Mouse (Mus musculus): Measurements from ENCODE around the gene Rab8a. TPM values are rescaled to one million over a fixed set of nuclear protein-coding genes. Genes with fewer than 3 reads are reported as not detected.

Gene Rab8a
- polyA plus RNA-seq, 1 experiment from 2014 or later: 177 TPM

DNA sequence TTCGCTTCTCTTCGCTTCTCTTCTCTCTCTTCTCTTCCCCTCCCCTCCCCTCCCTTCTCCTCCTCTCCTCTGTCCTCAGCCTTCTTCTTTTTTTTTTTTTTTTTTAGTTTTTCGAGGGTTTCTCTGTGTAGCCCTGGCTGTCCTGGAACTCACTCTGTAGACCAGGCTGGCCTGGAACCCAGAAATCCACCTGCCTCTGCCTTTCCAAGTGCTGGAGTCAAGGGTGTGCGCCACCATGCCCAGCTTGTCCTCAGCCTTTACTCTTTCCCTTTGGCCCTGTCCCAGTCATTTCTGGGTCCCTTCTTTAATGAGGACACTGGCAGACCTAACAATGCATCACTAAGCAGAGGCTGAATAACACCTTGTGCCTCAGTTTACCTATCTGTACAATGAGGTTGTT lies 52.5 kb downstream of the Rab8a start, which contains the start of gene Gm11034:
Gene Gm11034, minus strand, starts transcription at position 101 of the 400 bp plus-strand sequence.
- 70% methylated on average over 4 of the region's 4 CpGs for WGBS
- Histone ChIP-seq H3K27me3 (replicated peaks; ENCODE audit: control insufficient read depth, insufficient read depth, low read length) (no peaks in the 10 kb centered on the region), H3K4me1 (ENCODE audit: control insufficient read depth, insufficient read depth, low read length) (no peaks in the 10 kb centered on the region)

DNA sequence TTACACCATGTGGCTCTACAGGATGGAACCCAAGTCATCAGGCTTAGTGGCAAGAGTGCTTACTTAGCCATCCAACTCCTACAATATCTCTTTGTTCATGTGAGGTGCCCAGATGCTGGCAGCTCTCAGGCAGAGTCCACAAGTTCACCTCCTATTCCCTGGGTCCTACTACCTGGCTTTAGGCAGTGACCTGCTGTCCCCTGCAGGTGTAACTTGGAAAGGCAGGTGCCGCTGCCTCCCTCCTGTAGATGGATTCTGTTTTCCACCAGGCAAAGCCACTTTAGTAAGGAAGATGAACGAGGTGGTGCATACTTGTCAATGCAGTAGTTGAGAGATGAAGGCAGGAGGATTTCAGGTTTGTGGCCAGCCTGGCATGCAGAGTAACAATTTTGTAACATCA lies 54.1 kb downstream of the Rab8a start:
- H3K27ac ChIP-seq (ENCODE audit: low read length): no peak overlapping the region
- WGBS: 29% methylated on average over 2 of the region's 2 CpGs
- no peak overlapping the region for H3K4me2 ChIP-seq (ENCODE audit: low read depth, low read length)
- no peak for ATAC-seq
- no peak overlapping the region for H3K9ac ChIP-seq (ENCODE audit: low read depth, low read length)
- no peak overlapping the region for H3K4me3 ChIP-seq (ENCODE audit: low read length)
- H3K9me3 ChIP-seq (ENCODE audit: control insufficient read depth, low read length): no peaks in the 10 kb centered on the region
- no peaks in the 10 kb centered on the region for H3K36me3 ChIP-seq (ENCODE audit: control insufficient read depth, insufficient read depth, low read length)
- no peaks in the 10 kb centered on the region for H3K27me3 ChIP-seq (replicated peaks; ENCODE audit: control insufficient read depth, insufficient read depth, low read length)
- H3K4me1 ChIP-seq (ENCODE audit: control insufficient read depth, insufficient read depth, low read length): no peaks in the 10 kb centered on the region

More for the DNA sequence above, 52.5 kb downstream of the Rab8a start, which contains the start of gene Gm11034:
- Histone ChIP-seq H3K36me3 (ENCODE audit: control insufficient read depth, insufficient read depth, low read length) (no peaks in the 10 kb centered on the region), H3K27ac (ENCODE audit: low read length) (no peak within 1 kb of the TSS), H3K4me2 (ENCODE audit: low read depth, low read length) (no peak within 1 kb of the TSS), H3K9me3 (ENCODE audit: control insufficient read depth, low read length) (no peaks in the 10 kb centered on the region), H3K4me3 (ENCODE audit: low read length) (no peak within 1 kb of the TSS), H3K9ac (ENCODE audit: low read depth, low read length) (no peak within 1 kb of the TSS)
- ATAC-seq: no peak

GRCm38 (mm10) chr8:72215871-72216270 lies 54.9 kb downstream of the Rab8a start:
- 38% methylated on average over 1 of the region's 1 CpGs for WGBS
- no peak overlapping the region for H3K27ac ChIP-seq (ENCODE audit: low read length)
- no peak overlapping the region for H3K9ac ChIP-seq (ENCODE audit: low read depth, low read length)
- ATAC-seq: no peak
- no peak overlapping the region for H3K4me2 ChIP-seq (ENCODE audit: low read depth, low read length)
- H3K4me1 ChIP-seq (ENCODE audit: control insufficient read depth, insufficient read depth, low read length): peaks cover 7% of the 10 kb centered on the region
- H3K36me3 ChIP-seq (ENCODE audit: control insufficient read depth, insufficient read depth, low read length): no peaks in the 10 kb centered on the region
- H3K4me3 ChIP-seq (ENCODE audit: low read length): no peak overlapping the region
- H3K9me3 ChIP-seq (ENCODE audit: control insufficient read depth, low read length): no peaks in the 10 kb centered on the region
- H3K27me3 ChIP-seq (replicated peaks; ENCODE audit: control insufficient read depth, insufficient read depth, low read length): no peaks in the 10 kb centered on the region

- H3K36me3 ChIP-seq (ENCODE audit: control insufficient read depth, insufficient read depth, low read length): peaks cover 15% of the 10 kb centered on the region
- H3K4me1 ChIP-seq (ENCODE audit: control insufficient read depth, insufficient read depth, low read length): peaks cover 9% of the 10 kb centered on the region
- H3K9ac ChIP-seq (ENCODE audit: low read depth, low read length): no peak overlapping the region
- peak; percentile 32 for ATAC-seq
- no peaks in the 10 kb centered on the region for H3K27me3 ChIP-seq (replicated peaks; ENCODE audit: control insufficient read depth, insufficient read depth, low read length)
- H3K27ac ChIP-seq (ENCODE audit: low read length): no peak overlapping the region
- H3K4me2 ChIP-seq (ENCODE audit: low read depth, low read length): peak overlapping the region; percentile 40; the same call in 1 of the 2 replicates
- H3K4me3 ChIP-seq (ENCODE audit: low read length): peak overlapping the region; percentile 59
- H3K9me3 ChIP-seq (ENCODE audit: control insufficient read depth, low read length): no peaks in the 10 kb centered on the region
- 77% methylated on average over 9 of the region's 10 CpGs for WGBS
Observed at GRCm38 (mm10) chr8:72218781-72219540, 58.0 kb downstream of the Rab8a start.

- Histone ChIP-seq H3K27me3 (replicated peaks; ENCODE audit: control insufficient read depth, insufficient read depth, low read length) (no peaks in the 10 kb centered on the region), H3K4me2 (ENCODE audit: low read depth, low read length) (peak within 1 kb of the TSS; percentile 77), H3K27ac (ENCODE audit: low read length) (peak within 1 kb of the TSS; percentile 69), H3K9me3 (ENCODE audit: control insufficient read depth, low read length) (no peaks in the 10 kb centered on the region), H3K4me3 (ENCODE audit: low read length) (peak within 1 kb of the TSS; percentile 59), H3K4me1 (ENCODE audit: control insufficient read depth, insufficient read depth, low read length) (peaks cover 9% of the 10 kb centered on the region), H3K9ac (ENCODE audit: low read depth, low read length) (peak within 1 kb of the TSS; percentile 78), H3K36me3 (ENCODE audit: control insufficient read depth, insufficient read depth, low read length) (peaks cover 18% of the 10 kb centered on the region)
- ATAC-seq: peak; percentile 99
- 15% methylated on average over 39 of the region's 39 CpGs for WGBS
Observed at GRCm38 (mm10) chr8:72219541-72220363, 58.8 kb downstream of the Rab8a start, which contains the start of gene Fam32a. Fam32a (plus strand) TSS chr8:72219730.

GRCm38 (mm10) chr8:72220758-72221157 lies 59.8 kb downstream of the Rab8a start:
- peaks cover 18% of the 10 kb centered on the region for H3K36me3 ChIP-seq (ENCODE audit: control insufficient read depth, insufficient read depth, low read length)
- H3K27ac ChIP-seq (ENCODE audit: low read length): no peak overlapping the region
- peaks cover 9% of the 10 kb centered on the region for H3K4me1 ChIP-seq (ENCODE audit: control insufficient read depth, insufficient read depth, low read length)
- H3K27me3 ChIP-seq (replicated peaks; ENCODE audit: control insufficient read depth, insufficient read depth, low read length): no peaks in the 10 kb centered on the region
- ATAC-seq: no peak
- H3K9me3 ChIP-seq (ENCODE audit: control insufficient read depth, low read length): no peaks in the 10 kb centered on the region
- no peak overlapping the region for H3K9ac ChIP-seq (ENCODE audit: low read depth, low read length)
- H3K4me2 ChIP-seq (ENCODE audit: low read depth, low read length): peak overlapping the region; percentile 77
- H3K4me3 ChIP-seq (ENCODE audit: low read length): peak overlapping the region; percentile 59
- WGBS: 79% methylated on average over 4 of the region's 4 CpGs

DNA sequence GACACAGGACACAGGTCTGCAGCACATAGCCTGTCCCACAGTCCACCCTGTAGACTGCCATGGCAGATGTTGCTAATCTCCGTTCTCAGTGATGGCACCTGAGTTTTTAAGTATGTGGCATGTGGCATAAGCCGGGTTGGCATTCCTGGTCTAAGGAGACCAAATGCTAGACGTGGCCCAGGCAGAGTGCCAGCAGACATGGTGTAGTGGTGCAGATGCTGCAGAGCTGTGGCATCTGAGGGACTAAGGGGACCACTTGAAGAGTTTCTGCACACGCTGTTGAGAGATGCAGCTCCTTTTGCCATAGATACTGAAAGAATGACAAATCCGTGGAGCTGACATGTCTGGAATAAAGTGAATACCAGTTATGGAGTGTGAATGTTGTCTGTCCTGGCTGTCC lies 61.7 kb downstream of the Rab8a start:
- Histone ChIP-seq H3K27me3 (replicated peaks; ENCODE audit: control insufficient read depth, insufficient read depth, low read length) (no peaks in the 10 kb centered on the region), H3K4me1 (ENCODE audit: control insufficient read depth, insufficient read depth, low read length) (peaks cover 9% of the 10 kb centered on the region), H3K9ac (ENCODE audit: low read depth, low read length) (no peak overlapping the region), H3K36me3 (ENCODE audit: control insufficient read depth, insufficient read depth, low read length) (peaks cover 18% of the 10 kb centered on the region), H3K27ac (ENCODE audit: low read length) (no peak overlapping the region), H3K9me3 (ENCODE audit: control insufficient read depth, low read length) (no peaks in the 10 kb centered on the region), H3K4me3 (ENCODE audit: low read length) (no peak overlapping the region), H3K4me2 (ENCODE audit: low read depth, low read length) (no peak overlapping the region)
- no peak for ATAC-seq
- 93% methylated on average over 5 of the region's 5 CpGs for WGBS

Other genes with a start within 250 kb of the Rab8a start
- 24.9 and 25.0 TPM in 2 replicates for gene Zfp961, start 210.2 kb upstream of the Rab8a start, polyA plus RNA-seq (2015; fragmentation: Nextera tagmentation; extraction: Ambion mirVana)
- 3.3 and 3.8 TPM in 2 replicates for gene Cyp4f18, start 151.6 kb upstream of the Rab8a start, polyA plus RNA-seq (2015; fragmentation: Nextera tagmentation; extraction: Ambion mirVana)
- gene Olfr372, start 120.0 kb upstream of the Rab8a start, polyA plus RNA-seq (2015; fragmentation: Nextera tagmentation; extraction: Ambion mirVana): not detected in 2 replicates
- 0.11 and 0.16 TPM in 2 replicates for gene Olfr373, start 78.0 kb upstream of the Rab8a start, polyA plus RNA-seq (2015; fragmentation: Nextera tagmentation; extraction: Ambion mirVana)
- gene Olfr374, start 54.2 kb upstream of the Rab8a start, polyA plus RNA-seq (2015; fragmentation: Nextera tagmentation; extraction: Ambion mirVana): 0.13 TPM in 1 of 2 replicates, not detected in the other
- gene Tpm4, start 26.2 kb upstream of the Rab8a start, polyA plus RNA-seq (2015; fragmentation: Nextera tagmentation; extraction: Ambion mirVana): 510 and 538 TPM in 2 replicates
- 2.5 and 2.7 TPM in 2 replicates for gene Hsh2d, start 28.4 kb downstream of the Rab8a start, polyA plus RNA-seq (2015; fragmentation: Nextera tagmentation; extraction: Ambion mirVana)
- not detected in 2 replicates for gene Cib3, start 51.6 kb downstream of the Rab8a start, polyA plus RNA-seq (2015; fragmentation: Nextera tagmentation; extraction: Ambion mirVana)
- not detected in 2 replicates for gene Gm11034, start 52.4 kb downstream of the Rab8a start, polyA plus RNA-seq (2015; fragmentation: Nextera tagmentation; extraction: Ambion mirVana)
- gene Fam32a, start 58.5 kb downstream of the Rab8a start, polyA plus RNA-seq (2015; fragmentation: Nextera tagmentation; extraction: Ambion mirVana): 71.7 and 76.3 TPM in 2 replicates
- gene Ap1m1, start 78.8 kb downstream of the Rab8a start, polyA plus RNA-seq (2015; fragmentation: Nextera tagmentation; extraction: Ambion mirVana): 105 and 106 TPM in 2 replicates
- gene Gm10282, start 144.1 kb downstream of the Rab8a start, polyA plus RNA-seq (2015; fragmentation: Nextera tagmentation; extraction: Ambion mirVana): 14.3 and 18.9 TPM in 2 replicates
- gene Klf2, start 157.8 kb downstream of the Rab8a start, polyA plus RNA-seq (2015; fragmentation: Nextera tagmentation; extraction: Ambion mirVana): 3.6 and 5.1 TPM in 2 replicates

All from intestine, embryonic 16.5 days (tissue).